Mouse (Mus musculus): Measurements from ENCODE around the gene Gm3646.

GRCm38 (mm10) chr1:39805243-39805979 is at the start of gene Gm3646:
- TF ChIP-seq POLR2A (IDR thresholded peaks at IDR 0.05; ENCODE audit: insufficient read depth, low read length) (no peak), CTCF (IDR thresholded peaks at IDR 0.05; ENCODE audit: low read depth, low read length) (no peak)
